Mouse (Mus musculus) brain, embryonic 14.5 days (tissue): ENCODE results near the gene Plcb1.

Experiments used
- CTCF ChIP-seq: fragments of 200-500 bp; IDR thresholded peaks from 2 replicates; pipeline ENCODE4 v1.5.1; 2012; ENCODE audit warnings: inconsistent platforms, mild to moderate bottlenecking, moderate library complexity, borderline replicate concordance; ENCODE audit not compliant: insufficient read depth, insufficient read length; ENCODE audit errors: extremely low read depth
- POLR2A ChIP-seq: fragments of 200-500 bp; IDR thresholded peaks from 2 replicates; pipeline ENCODE4 v1.6.1; 2012; ENCODE audit warnings: mild to moderate bottlenecking, inconsistent platforms, borderline replicate concordance; ENCODE audit not compliant: poor library complexity, insufficient read depth, insufficient read length, severe bottlenecking; ENCODE audit errors: extremely low read depth

DNA sequence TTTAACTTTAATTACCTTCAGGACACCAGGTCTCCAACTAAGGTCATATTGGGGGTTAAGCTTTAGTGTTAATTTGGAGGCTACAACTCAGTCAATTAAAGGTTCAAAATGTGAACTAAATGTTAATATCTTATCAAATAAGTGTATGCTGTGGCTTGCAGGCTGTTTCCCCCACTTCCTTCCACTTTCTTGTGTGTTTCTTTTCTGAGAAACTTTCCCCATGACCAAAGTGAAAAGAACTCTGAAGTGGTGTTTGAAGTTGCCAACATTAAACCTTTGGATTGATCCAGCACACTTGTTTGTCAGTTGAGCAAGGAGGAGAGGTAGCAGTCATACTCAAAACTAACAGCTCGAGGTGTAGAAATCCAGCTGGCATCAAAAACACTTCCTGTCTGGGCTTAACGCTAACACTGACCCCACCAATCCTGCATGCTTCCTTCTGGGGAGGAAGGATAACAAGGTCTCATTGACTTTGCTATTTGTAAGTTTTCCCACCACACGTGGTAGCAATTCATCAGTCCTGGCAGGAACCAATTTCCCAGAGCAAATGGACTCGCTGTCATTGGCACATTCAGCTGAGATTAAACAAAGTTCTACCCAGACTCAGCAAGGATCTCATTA lies 249.9 kb downstream of the Plcb1 start:
- no peak for TF ChIP-seq CTCF
- TF ChIP-seq POLR2A, result no peak
